ENCODE assay signal across 11 mouse cellular contexts in genomic region chr2:173023966-173024365, GRCm38 (mm10). TPM values are rescaled to one million over a fixed set of nuclear protein-coding genes. Genes with fewer than 3 reads are reported as not detected.
DNase-seq lines count a peak whose midpoint lies in the region; ATAC-seq and TF ChIP-seq lines count a peak whose summit lies in the region.
"Had no signal": no experiment of that assay in that cellular context is flagged by ENCODE, and none has a peak within 500 bp of the region (broad histone marks: within the 10 kb centered on the region; RNA-seq: fewer than 3 reads in every experiment).

No protein-coding gene starts in this region.

- no peak for TF ChIP-seq CTCF in G1E (IDR thresholded peaks at IDR 0.05; ENCODE audit: low read depth, low read length)

- H3K36me3 ChIP-seq in heart, embryonic 14.5 days (ENCODE audit: control insufficient read depth, insufficient read depth, low read length), result peaks cover 52% of the 10 kb centered on the region
- H3K36me3 ChIP-seq in G1E (replicated peaks), result peaks cover 67% of the 10 kb centered on the region
- peaks cover 32% of the 10 kb centered on the region; the same call in 1 of the 2 replicates for H3K36me3 ChIP-seq in forebrain, embryonic 14.5 days (ENCODE audit: control insufficient read depth, insufficient read depth, low read length)
- peaks cover 66% of the 10 kb centered on the region for H3K36me3 ChIP-seq in liver, embryonic 12.5 days

- 47% methylated on average over 4 of the region's 4 CpGs for WGBS in heart, embryonic 14.5 days
- 77% methylated on average over 4 of the region's 4 CpGs for WGBS in forebrain, embryonic 14.5 days
- 45% methylated on average over 4 of the region's 4 CpGs for WGBS in liver, embryonic 12.5 days (ENCODE audit: insufficient replicate concordance)

- H3K9ac ChIP-seq in heart, embryonic 14.5 days (ENCODE audit: low read length), result peak overlapping the region; percentile 93
- H3K9ac ChIP-seq in forebrain, embryonic 14.5 days (ENCODE audit: low read length), result no peak overlapping the region
- peak overlapping the region; percentile 97 for H3K9ac ChIP-seq in liver, embryonic 12.5 days

- H3K4me1 ChIP-seq in heart, embryonic 14.5 days (ENCODE audit: control insufficient read depth in 2 of 2, insufficient read depth in 2 of 2, low read length in 2 of 2), result peaks cover 65 to 71% of the 10 kb centered on the region in 2 experiments
- peaks cover 79% of the 10 kb centered on the region for H3K4me1 ChIP-seq in G1E (ENCODE audit: insufficient read depth, low read depth, low read length)
- H3K4me1 ChIP-seq in forebrain, embryonic 14.5 days (ENCODE audit: control insufficient read depth, insufficient read depth, low read length), result peaks cover 35% of the 10 kb centered on the region
- H3K4me1 ChIP-seq in liver, embryonic 12.5 days, result peaks cover 88% of the 10 kb centered on the region

- H3K4me2 ChIP-seq in heart, embryonic 14.5 days (ENCODE audit: low read length), result peak overlapping the region; percentile 84
- peak overlapping the region; percentile 93 for H3K4me2 ChIP-seq in forebrain, embryonic 14.5 days (ENCODE audit: low read length)
- peak overlapping the region; percentile 91 for H3K4me2 ChIP-seq in liver, embryonic 12.5 days

- intact Hi-C loops in heart, postnatal 36 days (cut with DNase I), result loop anchor here (2.0 kb wide), 1 partner anchor 57 kb away; no protein-coding TSS in a partner anchor

- no peaks in the 10 kb centered on the region for H3K27me3 ChIP-seq in heart, embryonic 14.5 days (ENCODE audit: control insufficient read depth, insufficient read depth, low read length)
- H3K27me3 ChIP-seq in G1E (ENCODE audit: insufficient read depth, low read length), result no peaks in the 10 kb centered on the region
- H3K27me3 ChIP-seq in forebrain, embryonic 14.5 days (replicated peaks; ENCODE audit: control insufficient read depth, insufficient read depth, low read length), result 0 out of 2 replicates have a peak, but pooled peaks cover 3% of the 10 kb centered on the region
- H3K27me3 ChIP-seq in liver, embryonic 12.5 days (replicated peaks), result no peaks in the 10 kb centered on the region

- peak overlapping the region; percentile 93 to 96 for H3K4me3 ChIP-seq in heart, embryonic 14.5 days (ENCODE audit: control insufficient read depth in 1 of 2, insufficient read depth in 1 of 2, low read depth in 1 of 2, low read length in 2 of 2)
- H3K4me3 ChIP-seq in G1E (ENCODE audit: low read depth, low read length), result peak overlapping the region; percentile 94
- no peak overlapping the region for H3K4me3 ChIP-seq in forebrain, embryonic 14.5 days (ENCODE audit: low read depth, low read length)
- peak overlapping the region; percentile 98 for H3K4me3 ChIP-seq in liver, embryonic 12.5 days

- DNase-seq in heart, postnatal 36 days, result no peak
- DNase-seq in G1E (ENCODE audit: low spot score), result no peak
- DNase-seq in forebrain, embryonic 14.5 days (ENCODE audit: low spot score), result no peak
- DNase-seq in adrenal gland, postnatal 4 days (ENCODE audit: low spot score in 2 of 2), result no peak
- no peak for DNase-seq in embryo, embryonic 10 days (ENCODE audit: low spot score)
- DNase-seq in adrenal gland, adult 8-10 months, result no peak
- DNase-seq: adrenal gland, postnatal 10 days; kidney, adult 11 months had no signal

- no peak for ATAC-seq in heart, embryonic 14.5 days (ENCODE audit: insufficient number of reproducible peaks, insufficient read depth, low FRiP score, low read depth)
- no peak for ATAC-seq in G1E (ENCODE audit: extremely low read depth, insufficient number of reproducible peaks, low FRiP score, poor library complexity, severe bottlenecking)
- ATAC-seq in forebrain, embryonic 14.5 days, result no peak
- ATAC-seq in liver, embryonic 12.5 days, result no peak

- H3K27ac ChIP-seq in heart, embryonic 14.5 days (replicated peaks in 1 of 2; ENCODE audit: control insufficient read depth in 1 of 2, insufficient read depth in 1 of 2, low read depth in 2 of 2, low read length in 2 of 2), result peak overlapping the region in 1 of 2 experiments; percentile 86; a peak in 1 of 4 replicates
- H3K27ac ChIP-seq in forebrain, embryonic 14.5 days (ENCODE audit: low read depth, low read length), result no peak overlapping the region
- peak overlapping the region; percentile 99 for H3K27ac ChIP-seq in liver, embryonic 12.5 days

- H3K9me3 ChIP-seq in heart, embryonic 14.5 days (ENCODE audit: control insufficient read depth, low read length), result no peaks in the 10 kb centered on the region
- no peaks in the 10 kb centered on the region for H3K9me3 ChIP-seq in G1E (replicated peaks)
- no peaks in the 10 kb centered on the region for H3K9me3 ChIP-seq in forebrain, embryonic 14.5 days (replicated peaks; ENCODE audit: control insufficient read depth, low read length)
- no peaks in the 10 kb centered on the region for H3K9me3 ChIP-seq in liver, embryonic 12.5 days (replicated peaks)

RNA-seq across cellular contexts. Expression of gene Rbm38, which starts 3.7 kb away (rescaled TPM):
- polyA plus RNA-seq in heart, embryonic 14.5 days (2014; fragmentation: Nextera tagmentation; extraction: Ambion mirVana), result 126 and 129 TPM in 2 replicates
- total RNA-seq in heart, postnatal 36 days (2021), result 100 to 1,000 TPM; 159 to 209 TPM
- total RNA-seq in G1E (2014; fragmentation: Nextera tagmentation), result 299 and 342 TPM in 2 replicates
- 35.7 and 36.0 TPM in 2 replicates for total RNA-seq in G1E (2017)
- 692 and 737 TPM in 2 replicates for polyA plus RNA-seq in G1E (2012)
- 29.9 and 31.1 TPM in 2 replicates for polyA plus RNA-seq in forebrain, embryonic 14.5 days (2014; fragmentation: Nextera tagmentation; extraction: Ambion mirVana)
- polyA plus RNA-seq in liver, embryonic 12.5 days (2016; fragmentation: Nextera tagmentation; extraction: Ambion mirVana), result 305 and 313 TPM in 2 replicates
- total RNA-seq in adrenal gland, postnatal 4 days (2021), result 10 to 100 TPM; 28.4 to 31.7 TPM
- total RNA-seq in adrenal gland, adult 8-10 months (2022), result 10 to 100 TPM; 16.0 to 26.0 (median 21.5) TPM

RNA-seq across cellular contexts. Expression of gene Rae1, which starts 24.0 kb away (rescaled TPM):
- 99.7 and 101 TPM in 2 replicates for polyA plus RNA-seq in heart, embryonic 14.5 days (2014; fragmentation: Nextera tagmentation; extraction: Ambion mirVana)
- total RNA-seq in heart, postnatal 36 days (2021), result 10 to 100 TPM; 24.0 to 24.7 TPM
- total RNA-seq in G1E (2014; fragmentation: Nextera tagmentation), result 165 and 189 TPM in 2 replicates
- 92.4 and 93.2 TPM in 2 replicates for total RNA-seq in G1E (2017)
- polyA plus RNA-seq in G1E (2012), result 60.2 and 71.9 TPM in 2 replicates
- 148 and 156 TPM in 2 replicates for polyA plus RNA-seq in forebrain, embryonic 14.5 days (2014; fragmentation: Nextera tagmentation; extraction: Ambion mirVana)
- polyA plus RNA-seq in liver, embryonic 12.5 days (2016; fragmentation: Nextera tagmentation; extraction: Ambion mirVana), result 117 and 119 TPM in 2 replicates
- 10 to 100 TPM; 68.5 to 76.5 TPM for total RNA-seq in adrenal gland, postnatal 4 days (2021)
- 10 to 100 TPM; 67.3 to 77.6 (median 73.4) TPM for total RNA-seq in adrenal gland, adult 8-10 months (2022)

RNA-seq across cellular contexts. Expression of gene Spo11, which starts 46.5 kb away (rescaled TPM):
- polyA plus RNA-seq in heart, embryonic 14.5 days (2014; fragmentation: Nextera tagmentation; extraction: Ambion mirVana), result 0.32 TPM in 1 of 2 replicates, not detected in the other
- not detected for total RNA-seq in heart, postnatal 36 days (2021)
- not detected in 2 replicates for total RNA-seq in G1E (2014; fragmentation: Nextera tagmentation)
- total RNA-seq in G1E (2017), result not detected in 2 replicates
- polyA plus RNA-seq in G1E (2012), result not detected in 2 replicates
- 0.95 and 1.5 TPM in 2 replicates for polyA plus RNA-seq in forebrain, embryonic 14.5 days (2014; fragmentation: Nextera tagmentation; extraction: Ambion mirVana)
- polyA plus RNA-seq in liver, embryonic 12.5 days (2016; fragmentation: Nextera tagmentation; extraction: Ambion mirVana), result 0.10 TPM in 1 of 2 replicates, not detected in the other
- total RNA-seq in adrenal gland, postnatal 4 days (2021), result not detected
- not detected for total RNA-seq in adrenal gland, adult 8-10 months (2022)
- total RNA-seq: adrenal gland, postnatal 10 days had no signal
- polyA plus RNA-seq: liver, adult 2 months had no signal
